Mouse (Mus musculus) neutrophil, adult 5-6 weeks (primary cell): ENCODE data around the gene Copa. TPM values are rescaled to one million over a fixed set of nuclear protein-coding genes. Genes with fewer than 3 reads are reported as not detected.

Experiments used
- ATAC-seq: fragments of 151-379, 151-347 bp; 2 replicates; pipeline ENCODE4 v1.8.0; 2017; ENCODE audit warnings: mild to moderate bottlenecking, moderate TSS enrichment; ENCODE audit not compliant: insufficient number of reproducible peaks, poor library complexity, low FRiP score, severe bottlenecking; ENCODE audit errors: extremely low read depth
- total RNA-seq: library from RNA; stranded (forward); fragments of 200-1000 nt; gene quantifications from 2 replicates; pipeline ENCODE4 v1.2.3, GENCODE M21; 2017

The Copa gene
- total RNA-seq, 1 experiment from 2014 or later = 152 TPM

DNA sequence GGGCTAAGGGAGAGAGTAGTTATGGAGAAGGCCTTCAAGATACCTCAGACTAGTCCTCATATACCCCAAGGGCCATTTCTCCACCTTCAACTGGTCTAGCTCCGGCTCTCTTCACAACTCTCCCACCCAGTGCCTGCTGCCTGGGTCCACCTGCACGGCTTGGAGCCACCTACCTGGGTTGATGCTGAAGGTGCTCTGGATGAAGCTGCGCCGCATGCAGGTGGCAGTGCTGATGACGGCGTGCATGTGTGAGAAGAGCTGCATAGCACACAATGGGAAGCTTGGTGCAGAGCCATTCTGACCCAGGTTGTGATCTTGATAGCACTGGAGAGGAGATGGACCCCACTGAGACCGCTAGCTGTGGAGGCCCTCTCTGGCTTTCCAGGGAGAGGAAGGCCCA, 9.7 kb upstream of the Copa start:
- no peak for ATAC-seq

DNA sequence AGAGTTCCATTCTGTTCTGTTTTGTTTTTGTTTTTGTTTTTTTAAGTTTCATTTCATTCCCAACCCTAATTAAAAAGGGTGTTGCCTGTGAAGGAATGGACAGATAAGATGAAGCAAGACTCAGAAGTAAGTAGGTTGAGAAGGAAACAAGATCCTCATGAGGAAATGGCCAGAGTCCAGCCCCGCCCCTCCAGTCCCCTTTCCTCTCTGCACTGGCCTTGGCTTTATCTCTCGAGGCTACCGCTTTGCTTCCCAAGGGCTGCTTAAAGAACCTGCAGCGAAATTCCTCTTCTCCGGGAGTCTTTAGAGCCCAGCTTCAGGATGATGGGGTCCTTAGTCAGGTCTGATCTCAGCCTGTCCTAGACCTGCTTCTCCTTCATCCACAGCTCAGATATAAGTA, 4.3 kb upstream of the Copa start:
- ATAC-seq = no peak

DNA sequence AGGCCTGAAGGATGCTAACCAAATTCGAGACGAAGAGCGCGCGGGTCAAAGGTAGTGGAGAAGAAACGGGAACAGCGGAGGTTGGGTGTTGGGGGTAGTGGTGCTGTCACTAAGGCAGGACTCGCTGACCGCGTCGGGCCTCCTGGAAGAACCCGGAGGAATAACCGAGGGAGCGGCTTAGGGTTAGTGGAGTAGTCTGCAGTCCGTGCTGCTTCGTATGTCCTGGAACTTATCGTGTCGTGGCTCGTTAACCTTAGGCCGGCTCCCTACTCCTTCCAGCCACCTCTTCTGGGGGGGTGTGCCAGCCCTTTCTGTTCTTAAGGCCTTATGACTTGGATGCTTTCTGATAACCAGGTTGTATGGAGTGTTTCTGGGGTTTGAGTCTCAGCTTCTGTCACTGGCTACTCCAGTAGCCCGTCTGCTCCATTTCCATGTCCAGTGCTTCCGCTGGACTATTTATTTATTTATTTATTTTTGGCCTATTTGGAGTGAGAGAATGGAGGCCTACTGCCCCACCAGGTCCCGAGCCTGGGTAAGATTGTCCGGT, 643 bp downstream of the Copa start:
- ATAC-seq = no peak

DNA sequence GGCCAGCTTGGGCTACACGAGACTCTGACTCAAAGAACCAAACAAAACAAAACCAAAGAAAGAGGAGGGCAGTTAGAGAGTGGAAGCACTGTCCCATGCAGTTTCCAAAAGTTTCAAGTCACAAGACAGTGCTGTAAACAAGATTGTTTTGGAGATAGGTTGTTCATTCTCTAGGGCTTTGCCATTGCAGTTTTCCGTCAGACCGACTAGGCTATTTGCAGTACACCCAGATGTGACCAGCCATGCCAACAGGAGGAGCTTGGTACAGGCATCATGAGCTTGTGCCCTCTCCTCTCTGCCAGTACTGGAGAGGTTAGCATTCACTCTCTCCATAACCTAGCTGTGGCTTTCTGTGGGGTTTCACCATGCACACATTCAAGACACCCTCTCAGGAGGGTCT, 11.2 kb downstream of the Copa start:
- no peak for ATAC-seq

GRCm38 (mm10) chr1:172094295-172094694, 12.0 kb downstream of the Copa start:
- ATAC-seq = no peak

DNA sequence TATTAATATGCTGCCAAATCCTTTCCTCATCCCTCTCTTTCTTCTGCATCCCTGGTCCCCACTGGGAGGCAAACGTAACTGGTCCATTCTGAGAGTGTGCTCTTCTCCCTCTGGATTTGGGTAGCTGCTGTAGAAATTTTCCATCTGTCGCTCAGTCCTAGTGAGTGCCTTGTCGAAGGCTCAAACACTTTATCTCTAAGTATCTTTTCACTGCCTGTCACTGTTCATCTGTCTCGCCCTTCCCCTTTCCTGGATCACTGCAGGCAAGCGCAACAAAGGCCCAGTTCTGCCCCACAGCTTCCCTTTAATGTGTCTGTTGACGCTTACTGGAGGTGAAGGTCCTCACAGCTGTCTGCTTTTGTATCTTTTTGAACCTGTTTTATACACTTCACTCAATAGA, 12.9 kb downstream of the Copa start:
- no peak for ATAC-seq

DNA sequence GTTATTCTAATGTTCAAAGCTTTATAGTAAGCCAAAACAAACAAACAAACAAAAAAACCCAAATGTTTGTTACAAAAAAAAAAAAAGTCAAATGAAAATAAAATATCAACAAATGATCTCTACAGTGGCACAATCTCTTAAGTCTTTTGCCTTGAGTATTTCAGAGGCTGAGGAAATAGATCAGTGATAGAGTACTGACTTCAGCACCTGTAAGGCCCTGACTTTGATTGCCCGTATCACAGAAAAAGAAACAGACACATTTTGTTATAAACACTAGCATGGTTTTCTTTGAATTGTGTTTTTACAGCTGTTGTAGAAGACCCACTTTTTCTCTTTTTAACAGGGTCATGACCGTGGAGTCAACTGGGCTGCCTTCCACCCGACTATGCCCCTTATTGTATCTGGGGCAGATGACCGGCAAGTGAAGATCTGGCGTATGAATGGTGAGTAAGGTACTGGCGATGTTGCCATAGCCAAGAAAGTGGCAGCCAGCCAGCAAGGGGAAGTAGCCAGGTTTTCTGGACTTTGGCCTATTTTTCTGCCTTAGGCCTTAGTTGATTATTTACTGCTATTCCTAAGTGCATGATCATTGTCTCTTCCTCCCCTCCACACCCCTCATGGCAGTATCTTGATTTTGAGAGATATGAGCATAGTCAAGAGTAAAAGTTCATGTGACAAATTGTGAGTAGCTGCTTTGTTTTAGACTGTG, 17.1 kb downstream of the Copa start:
- no peak for ATAC-seq

- no peak for ATAC-seq
Observed at GRCm38 (mm10) chr1:172103619-172104018, 21.3 kb downstream of the Copa start.

DNA sequence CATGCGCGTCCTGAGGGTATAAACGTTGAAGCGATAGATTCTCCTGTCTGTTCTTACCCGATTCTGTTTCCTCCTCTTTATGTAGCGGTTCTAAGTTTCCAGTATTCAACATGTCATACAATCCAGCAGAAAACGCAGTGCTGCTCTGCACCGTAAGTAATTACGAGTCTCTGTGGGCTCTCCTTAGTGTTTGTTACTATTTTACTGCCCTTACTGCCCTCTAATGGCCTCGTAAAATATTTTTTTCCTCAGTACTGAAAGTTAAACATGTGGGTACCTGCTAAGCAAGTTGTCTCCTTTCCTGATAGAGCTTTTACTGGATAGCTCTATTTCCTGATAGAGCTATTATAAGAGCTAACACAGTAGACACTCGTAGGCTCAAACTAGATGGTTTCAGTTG, 22.8 kb downstream of the Copa start:
- no peak for ATAC-seq

DNA sequence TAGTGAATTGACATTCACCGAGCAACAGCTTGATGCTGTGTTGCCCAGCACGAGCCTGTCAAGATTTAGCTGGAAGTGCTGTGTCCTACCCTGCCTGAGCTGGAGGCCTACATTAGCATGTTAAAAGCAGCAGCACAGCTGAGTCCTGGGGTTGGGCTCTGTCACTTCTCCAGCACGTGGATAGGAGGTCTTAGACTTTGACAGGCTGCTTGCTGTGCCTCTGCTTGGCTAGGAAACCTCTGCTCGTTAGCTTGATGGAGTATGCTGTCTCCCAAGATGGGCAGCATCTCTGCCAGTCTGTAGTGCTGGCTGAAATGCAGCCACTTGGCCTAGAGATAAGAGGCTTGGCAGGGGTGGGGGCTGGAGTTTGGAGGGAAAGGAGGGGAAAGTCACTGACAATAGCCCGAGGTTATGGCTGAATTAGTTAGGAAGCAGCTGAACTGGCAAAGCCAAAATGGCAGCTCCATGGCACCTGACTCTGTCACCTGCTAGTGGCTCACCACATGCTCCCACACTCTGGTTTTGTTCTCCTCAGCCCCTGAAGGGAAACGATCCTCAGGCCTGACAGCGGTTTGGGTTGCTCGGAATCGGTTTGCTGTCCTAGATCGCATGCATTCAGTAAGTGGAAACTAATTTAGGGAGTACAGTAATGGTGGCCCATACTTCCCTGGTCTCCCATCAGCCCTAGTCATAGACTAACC, 25.6 kb downstream of the Copa start:
- ATAC-seq = no peak

DNA sequence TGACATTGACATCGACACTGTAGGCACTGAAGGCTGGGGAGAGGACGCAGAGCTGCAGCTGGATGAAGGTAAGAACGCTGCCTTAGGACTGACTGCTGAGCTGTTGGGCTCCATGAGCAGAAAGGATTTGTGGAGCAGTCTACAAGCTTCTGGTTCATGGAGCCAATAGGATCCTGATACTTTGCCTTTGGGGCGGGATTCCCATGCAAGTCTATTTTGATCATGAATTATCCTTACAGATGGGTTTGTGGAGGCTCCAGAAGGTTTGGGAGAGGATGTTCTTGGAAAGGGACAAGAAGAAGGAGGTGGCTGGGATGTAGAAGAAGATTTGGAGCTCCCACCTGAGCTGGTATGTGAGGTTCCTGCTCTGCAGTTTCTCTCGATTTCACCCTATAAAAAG, 34.6 kb downstream of the Copa start:
- ATAC-seq = no peak

DNA sequence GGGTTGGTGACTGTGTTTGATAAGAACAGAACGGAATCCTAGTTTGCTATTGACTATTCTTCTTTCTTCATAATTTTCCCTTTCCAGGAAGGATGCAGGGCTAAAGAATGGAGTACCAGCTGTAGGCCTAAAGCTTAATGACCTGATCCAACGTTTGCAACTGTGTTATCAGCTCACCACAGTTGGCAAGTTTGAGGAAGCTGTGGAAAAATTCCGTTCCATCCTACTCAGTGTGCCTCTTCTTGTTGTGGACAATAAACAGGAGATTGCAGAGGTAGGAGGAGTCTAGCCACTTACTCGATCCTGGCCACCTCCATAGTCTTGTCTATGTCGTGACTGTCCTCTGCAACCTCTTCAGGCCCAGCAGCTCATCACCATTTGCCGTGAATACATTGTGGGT, 36.8 kb downstream of the Copa start:
- ATAC-seq = no peak

DNA sequence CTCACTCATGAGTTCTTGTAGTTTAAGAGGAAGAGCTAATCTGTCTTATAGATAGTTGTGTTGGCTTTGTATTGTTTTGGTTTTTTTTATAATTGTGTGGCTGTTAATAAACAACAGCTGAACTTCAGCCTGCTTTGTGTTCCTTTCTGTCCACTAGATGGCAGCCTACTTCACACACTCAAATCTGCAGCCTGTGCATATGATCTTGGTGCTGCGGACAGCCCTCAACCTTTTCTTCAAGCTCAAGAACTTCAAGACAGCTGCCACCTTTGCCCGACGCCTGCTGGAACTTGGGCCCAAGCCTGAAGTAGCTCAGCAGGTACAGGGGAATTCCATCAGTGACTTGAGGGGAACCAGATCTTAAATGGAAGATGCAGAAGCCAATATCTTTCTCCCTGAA, 37.4 kb downstream of the Copa start:
- peak; percentile 67; the same call in 1 of the 2 replicates for ATAC-seq

DNA sequence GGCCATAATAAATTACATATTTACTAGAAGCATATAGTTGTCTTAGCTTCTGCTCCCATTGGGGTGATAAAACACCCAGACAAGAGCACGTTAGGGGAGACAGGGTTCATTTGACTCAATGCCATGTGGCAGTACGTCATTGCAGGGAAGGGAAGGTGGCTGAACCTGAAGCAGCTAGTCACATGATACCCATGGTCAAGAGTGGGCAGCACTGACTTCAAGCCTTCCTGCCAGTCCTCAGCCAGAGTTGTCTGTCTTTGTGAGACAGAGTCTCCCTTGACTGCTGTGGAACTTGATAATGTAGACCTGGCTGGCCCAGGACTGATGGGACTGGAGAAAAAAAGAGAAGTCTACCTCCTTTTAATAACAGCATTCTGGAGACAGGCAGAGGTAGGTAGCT, 40.3 kb downstream of the Copa start:
- no peak for ATAC-seq

DNA sequence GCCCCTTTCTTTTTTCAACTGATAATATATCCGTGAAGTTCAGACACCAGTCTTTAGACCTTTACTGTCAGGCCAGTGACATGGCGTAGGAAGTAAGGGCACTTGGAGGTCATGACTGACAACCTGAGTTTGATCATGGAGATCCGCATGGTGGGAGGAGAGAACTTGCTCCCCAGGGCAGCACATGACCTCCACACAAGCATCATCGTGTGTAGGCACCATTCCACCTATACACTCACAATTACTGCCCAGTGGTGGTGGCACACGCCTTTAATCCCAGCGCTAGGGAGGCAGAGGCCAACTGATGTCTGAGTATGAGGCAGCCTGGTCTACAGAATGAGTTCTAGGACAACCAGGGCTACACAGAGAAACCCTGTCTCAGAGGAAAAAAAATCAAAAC, 42.2 kb downstream of the Copa start:
- no peak for ATAC-seq

DNA sequence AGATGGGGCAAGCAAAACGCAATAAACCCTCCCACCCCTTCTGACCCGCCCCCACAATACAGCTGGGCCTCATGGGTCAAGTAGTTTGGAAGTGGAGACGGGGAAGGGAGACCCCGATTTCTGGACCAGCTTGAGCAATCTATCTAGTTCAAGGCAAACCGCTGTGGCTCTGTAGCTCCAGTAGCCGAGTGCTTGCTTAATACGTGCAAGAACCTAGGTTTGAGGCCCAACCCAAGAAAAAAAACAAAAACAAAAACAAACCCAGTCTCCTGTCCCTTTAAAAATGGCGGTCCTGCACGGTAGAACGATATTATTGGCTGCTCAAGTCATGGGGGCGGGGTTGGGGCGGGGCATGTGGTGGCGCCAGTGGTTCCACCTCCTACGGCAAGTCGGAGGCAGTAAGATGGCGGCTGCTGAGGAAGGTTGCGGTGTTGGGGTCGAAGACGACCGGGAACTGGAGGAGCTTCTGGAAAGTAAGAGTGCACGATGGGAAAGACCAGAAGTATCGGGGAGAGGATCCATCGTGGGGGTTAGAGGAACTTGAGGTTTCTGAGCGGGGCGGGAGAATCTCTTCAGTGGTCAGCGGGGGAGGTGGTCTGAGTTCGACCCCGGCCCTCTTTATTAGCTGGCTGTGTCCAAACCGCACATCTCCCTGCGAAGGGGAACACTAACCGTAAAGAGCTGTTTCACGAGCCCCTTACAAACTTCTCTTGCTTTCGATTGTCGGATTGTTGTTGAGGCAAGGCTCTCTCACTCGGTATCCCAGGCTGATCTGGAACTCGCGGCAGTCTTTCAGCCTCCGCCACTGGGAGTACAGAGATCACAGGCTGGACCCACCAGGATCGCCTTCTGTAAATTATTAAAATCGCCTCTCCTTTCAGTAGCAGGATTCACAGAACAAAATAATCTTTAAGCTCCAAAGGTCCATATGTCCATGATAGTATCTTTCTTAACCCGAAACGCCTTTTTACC, 44.3 kb downstream of the Copa start, which contains the start of gene Pex19:
Pex19 (plus strand) TSS at position 380 of the 972 bp plus-strand sequence.
- peak; percentile 99 for ATAC-seq

DNA sequence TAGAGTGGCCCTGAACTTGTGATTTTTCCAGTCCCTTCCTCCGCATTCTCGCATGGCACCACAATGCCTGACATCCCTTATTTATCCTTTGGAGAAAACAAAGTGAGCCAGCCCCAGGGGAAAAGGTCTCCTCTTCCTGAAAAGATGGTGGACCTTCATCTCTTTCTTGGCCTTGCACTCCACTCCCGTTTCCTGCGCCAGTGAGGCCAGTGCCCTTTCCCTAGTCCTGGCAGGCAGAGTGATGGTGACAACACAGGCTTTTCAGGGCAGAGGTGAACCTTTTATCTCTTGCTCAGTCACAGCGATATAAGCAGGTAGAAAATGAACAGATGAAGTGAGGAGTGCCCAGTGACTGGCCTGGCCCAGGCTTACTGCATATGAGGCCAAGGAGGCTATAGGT, 45.2 kb downstream of the Copa start:
- ATAC-seq = no peak

GRCm38 (mm10) chr1:172128563-172128962, 46.2 kb downstream of the Copa start:
- ATAC-seq = no peak

DNA sequence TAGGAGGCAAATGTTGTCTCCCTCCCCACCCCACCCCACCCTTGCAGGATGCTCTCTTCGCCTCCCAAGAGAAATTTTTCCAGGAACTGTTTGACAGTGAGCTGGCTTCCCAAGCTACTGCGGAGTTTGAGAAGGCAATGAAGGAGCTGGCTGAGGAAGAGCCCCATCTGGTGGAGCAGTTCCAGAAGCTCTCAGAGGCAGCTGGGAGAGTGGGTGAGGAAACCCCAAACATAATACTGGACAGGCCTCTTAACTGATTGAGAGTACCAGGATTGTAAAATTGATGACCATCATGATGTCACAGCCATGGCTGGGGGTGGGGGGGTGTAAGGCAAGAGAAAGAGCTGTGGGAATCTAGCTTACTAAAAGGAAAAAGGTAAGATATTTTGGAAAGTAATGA, 46.8 kb downstream of the Copa start:
- no peak for ATAC-seq
